Mouse (Mus musculus) lung, adult 2 months (tissue): ENCODE data around the gene Ap5b1. TPM values are rescaled to one million over a fixed set of nuclear protein-coding genes. Genes with fewer than 3 reads are reported as not detected.

Experiments
- DNase-seq: peaks from one replicate; pipeline ENCODE4 v3.0.0; 2022
- H3K4me1 ChIP-seq: fragments of 200-500 bp; 2 replicates; pipeline ENCODE4 v1.6.1; 2011; ENCODE audit warnings: low read length; ENCODE audit not compliant: control insufficient read depth, insufficient read depth
- H3K4me3 ChIP-seq: fragments of 200-500 bp; replicated peaks from 2 replicates; pipeline ENCODE3; 2011; ENCODE audit warnings: low read depth, mild to moderate bottlenecking, control low read depth, low read length; ENCODE audit errors: extremely low read depth
- CTCF ChIP-seq: fragments of 200-500 bp; IDR thresholded peaks from 2 replicates; pipeline ENCODE4 v1.5.1; 2011; ENCODE audit warnings: mild to moderate bottlenecking, low read length, control low read depth; ENCODE audit not compliant: insufficient read depth
- POLR2A ChIP-seq: fragments of 200-500 bp; IDR thresholded peaks from 2 replicates; pipeline ENCODE4 v1.6.1; 2011; ENCODE audit warnings: low read depth, mild to moderate bottlenecking, control low read depth, low read length, borderline replicate concordance; ENCODE audit errors: extremely low read depth
- WGBS: fragments of 180-500 bp; shearing (Covaris S2); methylation state at CpG from one replicate; pipeline ENCODE4 v1.1.7; 2018; 5-methylcytosine and 5-hydroxymethylcytosine counted together
- polyA plus RNA-seq: library from polyadenylated mRNA; depleted of rRNA; stranded (reverse); fragments of >200 nt; gene quantifications from 2 replicates; pipeline ENCODE4 v1.2.3, GENCODE M21; 2012; rRNA removed

Gene Ap5b1
- polyA plus RNA-seq, 1 experiment = 15.3 TPM

- H3K4me1 ChIP-seq = peaks cover 9% of the 10 kb centered on the region; the same call in 1 of the 2 replicates
- no peak for TF ChIP-seq POLR2A
- WGBS = 94% methylated on average over 26 of the region's 26 CpGs
- no peak overlapping the region for H3K4me3 ChIP-seq
- DNase-seq = no peak
These were observed 40.0 kb downstream of the Ap5b1 start for GRCm38 (mm10) chr19:5607705-5608410.

DNA sequence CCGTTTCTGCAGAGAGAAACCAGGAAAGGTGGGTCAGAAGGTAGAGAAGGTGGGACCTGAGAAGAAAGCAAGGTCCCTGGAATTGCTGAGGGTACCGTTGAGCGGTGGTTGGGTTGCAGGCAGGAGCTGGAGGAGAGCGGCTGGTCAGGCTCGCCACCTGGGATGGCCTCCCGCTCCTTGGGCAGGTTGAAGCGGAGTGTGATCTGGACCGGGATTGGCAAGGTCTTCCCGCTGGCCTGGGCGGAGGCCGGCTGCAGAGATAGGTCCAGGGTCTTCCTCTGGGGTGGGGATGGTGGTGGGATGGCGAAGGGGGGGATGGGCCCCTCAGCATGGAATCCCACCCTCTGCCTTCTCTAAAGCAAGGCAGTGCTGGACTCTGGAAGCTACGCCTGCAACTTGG is 40.9 kb downstream of the Ap5b1 start:
- no peak overlapping the region for H3K4me3 ChIP-seq
- no peak for TF ChIP-seq CTCF
- no peak for TF ChIP-seq POLR2A
- H3K4me1 ChIP-seq = peaks cover 6% of the 10 kb centered on the region; the same call in 1 of the 2 replicates
- no peak for DNase-seq
- 92% methylated on average over 13 of the region's 13 CpGs for WGBS

- Histone ChIP-seq H3K4me3 (peak overlapping the region; percentile 93), H3K4me1 (peaks cover 6% of the 10 kb centered on the region; the same call in 1 of the 2 replicates)
- WGBS = 36% methylated on average over 10 of the region's 10 CpGs
- no peak for DNase-seq
- no peak for TF ChIP-seq CTCF
- no peak for TF ChIP-seq POLR2A
These were observed 41.3 kb downstream of the Ap5b1 start for GRCm38 (mm10) chr19:5609171-5609546.

GRCm38 (mm10) chr19:5609547-5610404 is 42.0 kb downstream of the Ap5b1 start, which contains the start of gene Kat5:
Gene Kat5 (minus strand): TSS chr19:5610237.
- TF ChIP-seq CTCF (no peak), POLR2A (peak; percentile 64)
- peak; percentile 97 for DNase-seq
- H3K4me3 ChIP-seq = peak within 1 kb of the TSS; percentile 93
- H3K4me1 ChIP-seq = peaks cover 6% of the 10 kb centered on the region; the same call in 1 of the 2 replicates
- under 1% methylated on average over 55 of the region's 55 CpGs for whole genome bisulfite sequencing

- no peak overlapping the region for H3K4me3 ChIP-seq
These were observed 44.1 kb downstream of the Ap5b1 start for GRCm38 (mm10) chr19:5611973-5612372.

DNA sequence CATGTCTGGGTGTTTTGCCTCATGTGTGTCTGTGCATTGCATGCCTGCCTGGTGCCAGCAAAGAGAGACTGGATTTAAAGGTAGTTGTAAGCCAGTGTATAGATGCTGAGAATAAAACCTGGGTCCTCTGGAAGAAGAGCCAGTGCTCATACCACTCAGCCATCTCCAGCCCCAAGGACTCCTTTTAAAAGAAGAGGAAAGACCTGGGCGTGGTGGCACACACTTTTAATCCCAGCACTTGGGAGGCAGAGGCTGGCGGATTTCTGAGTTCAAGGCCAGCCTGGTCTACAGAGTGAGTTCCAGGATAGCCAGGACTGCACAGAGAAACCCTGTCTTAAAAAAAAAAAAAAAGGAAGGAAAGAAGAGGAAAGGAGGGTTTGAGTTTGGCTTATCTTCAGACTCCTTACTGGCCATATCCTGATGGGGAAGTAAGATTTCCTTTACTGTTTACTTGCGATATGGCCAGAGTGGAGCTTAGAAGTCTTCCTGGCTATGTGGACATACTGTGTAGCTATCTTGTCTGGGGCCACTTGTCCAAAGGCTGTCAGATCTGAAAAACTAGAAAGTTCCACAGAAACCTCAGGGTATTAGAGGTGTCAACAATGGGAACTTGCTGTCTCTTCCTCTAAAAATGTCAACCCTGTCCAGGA is 45.1 kb downstream of the Ap5b1 start:
- TF ChIP-seq POLR2A (no peak), CTCF (no peak)
- Histone ChIP-seq H3K4me3 (no peak overlapping the region), H3K4me1 (peaks cover 10% of the 10 kb centered on the region)
- no peak for DNase-seq
- WGBS = 50% methylated on average over 3 of the region's 3 CpGs

More at GRCm38 (mm10) chr19:5611973-5612372, 44.1 kb downstream of the Ap5b1 start:
- WGBS = 73% methylated on average over 1 of the region's 1 CpGs
- H3K4me1 ChIP-seq = peaks cover 10% of the 10 kb centered on the region
- DNase-seq = no peak
- TF ChIP-seq POLR2A (no peak), CTCF (no peak)

DNA sequence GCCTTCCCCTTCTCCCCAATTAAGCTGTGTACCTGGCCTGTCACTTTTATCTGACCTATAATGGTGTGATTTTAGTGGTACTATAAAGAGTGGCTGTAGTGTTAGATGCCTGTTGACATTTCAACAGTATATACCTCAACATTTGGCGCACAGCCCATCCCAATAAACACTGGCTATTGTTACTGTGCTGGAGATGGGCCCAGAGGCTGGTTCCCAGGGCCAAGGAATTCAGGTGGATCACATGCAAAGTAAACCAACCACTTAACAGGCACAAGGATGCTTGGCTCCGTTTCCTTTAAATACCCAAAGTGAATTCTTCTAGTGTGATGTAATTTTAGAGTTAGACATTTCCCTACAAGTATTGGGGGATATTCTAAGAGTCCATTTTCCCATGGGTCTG is 47.1 kb downstream of the Ap5b1 start:
- TF ChIP-seq POLR2A (no peak), CTCF (no peak)
- Histone ChIP-seq H3K4me3 (no peak overlapping the region), H3K4me1 (peaks cover 6% of the 10 kb centered on the region)
- 24% methylated on average over 2 of the region's 2 CpGs for WGBS
- peak; percentile 71 for DNase-seq

- no peak for DNase-seq
- no peak for TF ChIP-seq POLR2A
- TF ChIP-seq CTCF = no peak
- H3K4me3 ChIP-seq = no peak overlapping the region
- 70% methylated on average over 4 of the region's 4 CpGs for WGBS
- H3K4me1 ChIP-seq = peaks cover 4% of the 10 kb centered on the region
These were observed 52.2 kb downstream of the Ap5b1 start for GRCm38 (mm10) chr19:5620007-5620406.

Other genes starting within 250 kb of the Ap5b1 start
- gene Catsper1, start 232.3 kb upstream of the Ap5b1 start, polyA plus RNA-seq = not detected in 2 replicates
- 1.9 and 32.5 TPM in 2 replicates for gene Cst6, start 218.5 kb upstream of the Ap5b1 start, polyA plus RNA-seq
- gene Eif1ad, start 201.3 kb upstream of the Ap5b1 start, polyA plus RNA-seq = 15.5 and 21.4 TPM in 2 replicates
- gene Banf1, start 200.9 kb upstream of the Ap5b1 start, polyA plus RNA-seq = 68.1 and 94.3 TPM in 2 replicates
- gene Sart1, start 179.3 kb upstream of the Ap5b1 start, polyA plus RNA-seq = 15.6 and 35.7 TPM in 2 replicates
- gene Tsga10ip, start 165.5 kb upstream of the Ap5b1 start, polyA plus RNA-seq = not detected in 2 replicates
- gene Drap1, start 143.0 kb upstream of the Ap5b1 start, polyA plus RNA-seq = 151 and 176 TPM in 2 replicates
- gene AI837181, start 142.9 kb upstream of the Ap5b1 start, polyA plus RNA-seq = 85.2 and 86.7 TPM in 2 replicates
- gene Fosl1, start 120.5 kb upstream of the Ap5b1 start, polyA plus RNA-seq = 0.34 and 0.36 TPM in 2 replicates
- 15.8 and 17.0 TPM in 2 replicates for gene Ccdc85b, start 110.1 kb upstream of the Ap5b1 start, polyA plus RNA-seq
- gene Fibp, start 107.4 kb upstream of the Ap5b1 start, polyA plus RNA-seq = 129 and 144 TPM in 2 replicates
- 4.9 and 5.7 TPM in 2 replicates for gene Ctsw, start 99.5 kb upstream of the Ap5b1 start, polyA plus RNA-seq
- gene Efemp2, start 94.1 kb upstream of the Ap5b1 start, polyA plus RNA-seq = 96.9 and 103 TPM in 2 replicates
- 50.3 and 53.0 TPM in 2 replicates for gene Mus81, start 79.6 kb upstream of the Ap5b1 start, polyA plus RNA-seq
- 439 and 568 TPM in 2 replicates for gene Cfl1, start 77.6 kb upstream of the Ap5b1 start, polyA plus RNA-seq
- gene 1700020D05Rik, start 64.2 kb upstream of the Ap5b1 start, polyA plus RNA-seq = 1.1 and 1.2 TPM in 2 replicates
- gene Snx32, start 57.5 kb upstream of the Ap5b1 start, polyA plus RNA-seq = 8.8 and 15.6 TPM in 2 replicates
- 2.3 and 11.2 TPM in 2 replicates for gene Ovol1, start 7.4 kb upstream of the Ap5b1 start, polyA plus RNA-seq
- gene Rnaseh2c, start 33.8 kb downstream of the Ap5b1 start, polyA plus RNA-seq = 38.6 and 47.6 TPM in 2 replicates
- 72.5 and 75.7 TPM in 2 replicates for gene Kat5, start 42.2 kb downstream of the Ap5b1 start, polyA plus RNA-seq
- gene Rela, start 69.5 kb downstream of the Ap5b1 start, polyA plus RNA-seq = 118 and 120 TPM in 2 replicates
- 163 and 214 TPM in 2 replicates for gene Sipa1, start 95.7 kb downstream of the Ap5b1 start, polyA plus RNA-seq
- gene Map3k11, start 120.7 kb downstream of the Ap5b1 start, polyA plus RNA-seq = 141 and 162 TPM in 2 replicates
- gene Pcnx3, start 120.9 kb downstream of the Ap5b1 start, polyA plus RNA-seq = 156 and 166 TPM in 2 replicates
- 2.0 and 4.6 TPM in 2 replicates for gene Kcnk7, start 136.3 kb downstream of the Ap5b1 start, polyA plus RNA-seq
- gene Ehbp1l1, start 158.3 kb downstream of the Ap5b1 start, polyA plus RNA-seq = 64.4 and 73.8 TPM in 2 replicates
- gene Fam89b, start 161.6 kb downstream of the Ap5b1 start, polyA plus RNA-seq = 231 and 234 TPM in 2 replicates
- 236 and 238 TPM in 2 replicates for gene Ltbp3, start 172.9 kb downstream of the Ap5b1 start, polyA plus RNA-seq
- 113 and 116 TPM in 2 replicates for gene Scyl1, start 203.4 kb downstream of the Ap5b1 start, polyA plus RNA-seq